Mouse (Mus musculus) embryonic facial prominence, embryonic 11.5 days (tissue): ENCODE measurements at regions not wholly inside any gene's neighbourhood (a gene's known extent, or its start where the extent isn't known, plus 50 kb on each side); places are given as distances from the start of the nearest gene placed in this dataset.

ENCODE experiments used
- ATAC-seq: fragments of 200-750 bp; cut with Nextera tagmentation; replicated peaks from 2 replicates; pipeline ENCODE4 v1.8.0; 2017; ENCODE audit warnings: low read depth; ENCODE audit not compliant: insufficient number of reproducible peaks, low FRiP score, low TSS enrichment
- DNase-seq: peaks from one replicate; pipeline ENCODE4 v3.0.0-alpha.2; 2015; ENCODE audit warnings: low spot score
- H3K27ac ChIP-seq: fragments of 300-500 bp; sonication (generic); replicated peaks from 2 replicates; pipeline ENCODE4 v1.5.1; 2014; ENCODE audit warnings: mild to moderate bottlenecking, low read depth, low read length, control low read depth
- H3K27me3 ChIP-seq: fragments of 300-500 bp; sonication (generic); 2 replicates; pipeline ENCODE4 v1.6.1; 2014; ENCODE audit warnings: mild to moderate bottlenecking, low read length, moderate library complexity, mixed read lengths; ENCODE audit not compliant: control insufficient read depth, insufficient read depth
- H3K36me3 ChIP-seq: fragments of 300-500 bp; sonication (generic); replicated peaks from 2 replicates; pipeline ENCODE4 v1.6.1; 2014; ENCODE audit warnings: low read depth, mild to moderate bottlenecking, low read length, moderate library complexity, mixed read lengths; ENCODE audit not compliant: control insufficient read depth, insufficient read depth
- H3K4me1 ChIP-seq: fragments of 300-500 bp; sonication (generic); 2 replicates; pipeline ENCODE4 v1.6.1; 2014; ENCODE audit warnings: low read length, mixed read lengths; ENCODE audit not compliant: control insufficient read depth, insufficient read depth
- H3K4me2 ChIP-seq: fragments of 300-500 bp; sonication (generic); 2 replicates; pipeline ENCODE4 v1.6.1; 2014; ENCODE audit warnings: low read depth, mild to moderate bottlenecking, control low read depth, low read length, moderate library complexity
- H3K4me3 ChIP-seq: fragments of 300-500 bp; sonication (generic); 2 replicates; pipeline ENCODE4 v1.5.1; 2014; ENCODE audit warnings: low read depth, low read length, control low read depth
- H3K9ac ChIP-seq: fragments of 300-500 bp; sonication (generic); replicated peaks from 2 replicates; pipeline ENCODE4 v1.6.1; 2014; ENCODE audit warnings: mild to moderate bottlenecking, control low read depth, low read length
- H3K9me3 ChIP-seq: fragments of 300-500 bp; sonication (generic); replicated peaks from 2 replicates; pipeline ENCODE4 v1.6.1; 2016; ENCODE audit warnings: mild to moderate bottlenecking, low read length, inconsistent platforms, mixed read lengths; ENCODE audit not compliant: control insufficient read depth
- WGBS: fragments of 180-500 bp; shearing (Covaris S2); extraction: QIAGEN DNeasy Blood & Tissue Kit; methylation state at CpG from one replicate; pipeline ENCODE4 v1.1.7; 2014; 5-methylcytosine and 5-hydroxymethylcytosine counted together

GRCm38 (mm10) chr12:35287570-35287969 lies 240.6 kb downstream of the Snx13 start:
- ATAC-seq (no peak), DNase-seq (no peak)
- WGBS = 81% methylated on average over 3 of the region's 3 CpGs
- Histone ChIP-seq H3K36me3 (no peaks in the 10 kb centered on the region), H3K9ac (no peak overlapping the region), H3K27me3 (no peaks in the 10 kb centered on the region), H3K9me3 (no peaks in the 10 kb centered on the region), H3K4me3 (no peak overlapping the region), H3K4me1 (no peaks in the 10 kb centered on the region), H3K4me2 (no peak overlapping the region), H3K27ac (no peak overlapping the region)

DNA sequence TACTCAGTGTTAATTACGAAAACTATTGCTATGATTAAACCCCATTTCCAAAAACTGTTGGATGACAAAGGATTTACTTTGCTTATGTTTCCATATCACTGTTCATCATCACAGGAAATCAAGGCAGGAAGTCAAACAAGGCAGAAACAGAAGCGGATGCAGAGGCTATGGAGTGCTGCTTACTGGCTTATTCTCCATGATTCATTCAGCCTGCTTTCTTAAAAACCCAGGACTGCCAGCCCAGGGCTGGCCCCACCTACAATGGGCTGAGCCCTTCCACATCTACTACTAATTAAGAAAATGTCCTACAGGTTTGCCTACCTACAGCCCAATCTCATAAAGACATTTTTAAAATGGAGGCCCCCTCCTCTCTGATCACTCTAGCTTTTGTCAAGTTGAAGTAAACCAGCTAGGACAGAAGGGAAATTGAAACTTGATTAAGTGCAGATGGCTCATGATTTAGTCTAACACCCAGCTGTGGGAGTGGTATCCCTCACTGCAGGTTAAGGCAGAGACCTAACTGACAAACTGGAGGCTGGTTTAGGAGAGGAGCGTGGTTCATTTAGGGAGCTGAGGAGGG lies 240.1 kb downstream of the Snx13 start:
- Histone ChIP-seq H3K9me3 (no peaks in the 10 kb centered on the region), H3K27me3 (no peaks in the 10 kb centered on the region), H3K27ac (no peak overlapping the region), H3K4me2 (no peak overlapping the region), H3K9ac (no peak overlapping the region), H3K4me1 (no peaks in the 10 kb centered on the region), H3K4me3 (no peak overlapping the region), H3K36me3 (no peaks in the 10 kb centered on the region)
- DNase-seq (peak; percentile 71), ATAC-seq (0 out of 2 replicates have a peak, but pooled peaks have one; percentile 44)
- WGBS = 75% methylated on average over 3 of the region's 3 CpGs

GRCm38 (mm10) chr12:35284345-35284744 lies 237.4 kb downstream of the Snx13 start:
- H3K27ac ChIP-seq = no peak overlapping the region
- H3K27me3 ChIP-seq = no peaks in the 10 kb centered on the region
- H3K4me3 ChIP-seq = no peak overlapping the region
- WGBS = 86% methylated on average over 2 of the region's 2 CpGs
- no peaks in the 10 kb centered on the region for H3K9me3 ChIP-seq
- H3K36me3 ChIP-seq = no peaks in the 10 kb centered on the region
- H3K4me2 ChIP-seq = no peak overlapping the region
- no peaks in the 10 kb centered on the region for H3K4me1 ChIP-seq
- no peak for ATAC-seq
- DNase-seq = no peak
- H3K9ac ChIP-seq = no peak overlapping the region

DNA sequence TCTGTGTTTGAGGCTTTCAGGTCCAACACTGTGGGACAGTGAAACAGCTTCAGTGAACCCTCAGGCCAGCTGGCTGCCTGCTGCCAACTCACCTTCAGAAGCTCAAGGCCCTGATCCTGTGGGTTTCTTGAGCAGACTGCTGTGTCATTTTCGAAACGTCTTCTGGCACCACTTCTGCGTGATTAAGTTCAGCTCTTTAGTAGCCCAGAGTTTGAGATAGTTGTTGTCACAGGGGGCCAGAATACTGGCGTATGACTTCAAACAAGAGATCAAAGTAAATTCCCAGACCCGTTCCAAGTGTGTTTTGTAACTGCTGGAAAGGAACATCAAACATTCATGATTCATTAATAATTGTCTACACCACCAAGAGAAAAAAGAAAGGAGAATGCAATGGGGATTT lies 236.9 kb downstream of the Snx13 start:
- Histone ChIP-seq H3K4me3 (no peak overlapping the region), H3K4me2 (no peak overlapping the region), H3K27ac (no peak overlapping the region), H3K4me1 (no peaks in the 10 kb centered on the region), H3K36me3 (no peaks in the 10 kb centered on the region), H3K27me3 (no peaks in the 10 kb centered on the region), H3K9ac (no peak overlapping the region), H3K9me3 (no peaks in the 10 kb centered on the region)
- ATAC-seq (no peak), DNase-seq (no peak)
- WGBS = 74% methylated on average over 5 of the region's 5 CpGs

DNA sequence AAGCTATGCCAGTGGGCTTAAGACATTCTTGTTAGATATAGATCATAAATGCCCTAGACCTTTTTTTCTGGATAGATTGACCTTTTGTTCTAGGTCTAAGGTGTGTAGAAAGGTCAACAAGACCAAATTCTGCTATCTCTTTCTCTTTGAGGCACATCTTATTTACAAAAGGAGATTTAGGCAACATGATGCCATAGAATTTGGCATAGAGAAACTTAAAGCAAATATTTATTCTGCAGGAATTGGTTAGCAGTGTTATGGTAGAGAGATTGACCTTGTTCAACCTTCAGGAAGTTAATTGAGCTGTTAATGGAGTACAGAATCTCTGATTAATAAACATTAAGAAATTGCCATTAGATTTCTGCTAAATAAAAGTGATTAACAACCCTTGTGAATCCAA lies 236.4 kb downstream of the Snx13 start:
- H3K27me3 ChIP-seq = no peaks in the 10 kb centered on the region
- H3K9me3 ChIP-seq = no peaks in the 10 kb centered on the region
- no peak overlapping the region for H3K9ac ChIP-seq
- H3K4me2 ChIP-seq = no peak overlapping the region
- ATAC-seq = no peak
- no peaks in the 10 kb centered on the region for H3K4me1 ChIP-seq
- H3K4me3 ChIP-seq = no peak overlapping the region
- H3K27ac ChIP-seq = no peak overlapping the region
- no peak for DNase-seq
- H3K36me3 ChIP-seq = no peaks in the 10 kb centered on the region

DNA sequence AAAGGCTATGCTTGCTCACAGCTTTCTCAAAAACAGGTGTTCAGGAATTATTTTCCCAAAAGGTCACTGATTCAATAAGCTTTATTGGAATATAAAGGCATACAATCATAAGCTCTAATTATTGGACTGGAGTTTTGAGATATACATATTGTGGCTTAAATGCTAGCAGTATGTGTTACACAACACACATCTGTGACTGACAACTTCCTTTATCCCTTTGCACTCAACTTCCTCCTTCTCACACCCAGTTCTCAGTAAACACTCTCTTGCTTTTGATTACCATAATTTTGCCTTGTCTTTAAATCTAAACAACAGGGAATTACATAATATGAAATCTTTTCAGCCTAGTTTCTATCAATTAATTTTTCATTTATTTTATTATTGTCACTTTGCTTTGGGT lies 222.5 kb downstream of the Snx13 start:
- ATAC-seq (no peak), DNase-seq (no peak)
- Histone ChIP-seq H3K4me2 (no peak overlapping the region), H3K27me3 (no peaks in the 10 kb centered on the region), H3K27ac (no peak overlapping the region), H3K4me1 (no peaks in the 10 kb centered on the region), H3K9me3 (no peaks in the 10 kb centered on the region), H3K4me3 (no peak overlapping the region), H3K9ac (no peak overlapping the region), H3K36me3 (no peaks in the 10 kb centered on the region)

- no peak overlapping the region for H3K9ac ChIP-seq
- H3K4me2 ChIP-seq = no peak overlapping the region
- no peak overlapping the region for H3K27ac ChIP-seq
- no peaks in the 10 kb centered on the region for H3K4me1 ChIP-seq
- no peaks in the 10 kb centered on the region for H3K36me3 ChIP-seq
- no peak overlapping the region for H3K4me3 ChIP-seq
- DNase-seq = no peak
- H3K9me3 ChIP-seq = no peaks in the 10 kb centered on the region
- WGBS = 72% methylated on average over 2 of the region's 2 CpGs
- no peaks in the 10 kb centered on the region for H3K27me3 ChIP-seq
- ATAC-seq = no peak
These were observed 221.0 kb downstream of the Snx13 start for GRCm38 (mm10) chr12:35268006-35268405.

DNA sequence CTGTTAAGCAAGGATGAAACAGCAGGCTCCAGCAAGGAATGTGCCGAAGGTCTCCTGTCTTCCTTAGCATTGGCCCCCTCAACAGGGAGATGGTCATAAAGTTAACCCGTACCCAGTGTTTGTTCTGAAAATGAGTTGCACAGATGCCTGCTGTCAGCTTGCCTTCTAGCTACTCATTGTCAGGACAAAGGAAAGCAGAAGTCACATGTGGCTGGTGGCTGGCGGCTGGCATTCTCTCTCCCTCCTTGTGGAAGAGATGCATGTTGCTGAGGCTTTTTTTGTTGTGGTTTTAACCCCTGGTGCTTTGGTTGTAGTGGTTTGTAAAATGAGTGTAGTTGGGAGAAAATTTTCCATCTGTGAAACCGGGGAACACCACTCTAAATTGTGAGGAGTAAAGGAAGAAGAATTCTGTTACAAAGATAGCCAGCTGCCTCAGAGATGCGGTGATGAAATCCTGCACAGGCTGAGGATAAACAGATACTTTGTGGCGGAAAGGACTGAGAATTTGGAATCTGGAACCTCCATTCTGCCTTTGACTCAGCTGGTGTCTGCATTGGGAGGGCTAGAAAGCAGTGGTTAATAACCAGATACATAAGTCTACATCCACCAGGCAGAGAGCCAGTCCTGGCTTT lies 220.2 kb downstream of the Snx13 start:
- ATAC-seq = no peak
- no peak overlapping the region for H3K4me2 ChIP-seq
- H3K27ac ChIP-seq = no peak overlapping the region
- H3K4me1 ChIP-seq = no peaks in the 10 kb centered on the region
- no peaks in the 10 kb centered on the region for H3K27me3 ChIP-seq
- no peak overlapping the region for H3K9ac ChIP-seq
- H3K36me3 ChIP-seq = no peaks in the 10 kb centered on the region
- no peak overlapping the region for H3K4me3 ChIP-seq
- 72% methylated on average over 6 of the region's 6 CpGs for whole genome bisulfite sequencing
- no peaks in the 10 kb centered on the region for H3K9me3 ChIP-seq
- DNase-seq = no peak
